Mouse (Mus musculus) neural tube, embryonic 13.5 days (tissue): ENCODE results near the gene Gm10100. TPM values are rescaled to one million over a fixed set of nuclear protein-coding genes. Genes with fewer than 3 reads are reported as not detected.
"Not testable (repeated sequence)": the region's sequence is repeated elsewhere in the genome, so short reads cannot be mapped to it uniquely, and the experiment has no call there.

Source experiments
- ATAC-seq: fragments of 200-750 bp; cut with Nextera tagmentation; 2 replicates; pipeline ENCODE4 v1.8.0; 2017; ENCODE audit warnings: low read depth, mild to moderate bottlenecking, moderate TSS enrichment, moderate library complexity
- H3K27ac ChIP-seq: fragments of 300-500 bp; sonication (generic); replicated peaks from 2 replicates; pipeline ENCODE4 v1.5.1; 2015; ENCODE audit warnings: moderate library complexity, mild to moderate bottlenecking, inconsistent platforms
- H3K27me3 ChIP-seq: fragments of 300-500 bp; sonication (generic); 2 replicates; pipeline ENCODE4 v1.6.1; 2015; ENCODE audit warnings: mild to moderate bottlenecking, inconsistent platforms
- H3K36me3 ChIP-seq: fragments of 300-500 bp; sonication (generic); 2 replicates; pipeline ENCODE4 v1.6.1; 2015; ENCODE audit warnings: mild to moderate bottlenecking, inconsistent platforms
- H3K4me1 ChIP-seq: fragments of 300-500 bp; sonication (generic); replicated peaks from 2 replicates; pipeline ENCODE4 v1.6.1; 2015; ENCODE audit warnings: inconsistent platforms
- H3K4me2 ChIP-seq: fragments of 300-500 bp; sonication (generic); 2 replicates; pipeline ENCODE4 v1.6.1; 2015; ENCODE audit warnings: inconsistent platforms, mild to moderate bottlenecking, moderate library complexity
- H3K4me3 ChIP-seq: fragments of 300-500 bp; sonication (generic); 2 replicates; pipeline ENCODE4 v1.5.1; 2015; ENCODE audit warnings: mild to moderate bottlenecking, inconsistent platforms
- H3K9ac ChIP-seq: fragments of 300-500 bp; sonication (generic); 2 replicates; pipeline ENCODE4 v1.6.1; 2015; ENCODE audit warnings: moderate library complexity, mild to moderate bottlenecking, inconsistent platforms
- H3K9me3 ChIP-seq: fragments of 300-500 bp; sonication (generic); 2 replicates; pipeline ENCODE4 v1.6.1; 2016; ENCODE audit warnings: inconsistent platforms
- WGBS: fragments of 180-500 bp; shearing (Covaris S2); methylation state at CpG from one replicate; pipeline ENCODE4 v1.1.7; 2015; 5-methylcytosine and 5-hydroxymethylcytosine counted together
- polyA plus RNA-seq: library from polyadenylated mRNA; unstranded; fragments of >200 nt; fragmentation: Nextera tagmentation; extraction: Ambion mirVana; gene quantifications from 2 replicates; pipeline ENCODE4 v1.2.1, GENCODE M21; 2015

Gene Gm10100
- not detected in 2 replicates for polyA plus RNA-seq

DNA sequence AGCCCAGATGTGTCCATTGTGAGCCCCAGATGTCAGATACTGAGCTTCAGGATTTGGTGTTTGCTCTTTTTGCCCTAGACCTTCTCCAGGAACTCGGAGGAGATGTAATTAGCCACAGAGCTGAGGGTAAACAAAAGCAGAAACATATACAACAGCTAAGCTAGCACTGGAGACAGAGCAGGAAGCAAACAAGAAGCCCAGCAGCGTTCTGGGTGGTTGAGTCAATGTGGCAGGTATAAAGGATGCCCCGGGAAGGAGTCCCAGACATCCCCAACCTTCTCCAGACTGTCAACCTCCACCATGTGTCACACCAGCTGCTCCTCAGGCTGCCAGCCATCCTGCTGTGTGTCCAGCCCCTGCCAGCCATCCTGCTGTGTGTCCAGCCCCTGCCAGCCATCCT lies at the start of gene Gm10100:
Gene Gm10100, plus strand, starts transcription at position 301 of the 400 bp plus-strand sequence.
- 28% methylated on average over 3 of the region's 3 CpGs for WGBS
- Histone ChIP-seq H3K4me1 (no peaks in the 10 kb centered on the region), H3K9ac (no peak within 1 kb of the TSS), H3K9me3 (no peaks in the 10 kb centered on the region), H3K4me3 (no peak within 1 kb of the TSS), H3K36me3 (no peaks in the 10 kb centered on the region), H3K27me3 (no peaks in the 10 kb centered on the region), H3K27ac (no peak within 1 kb of the TSS), H3K4me2 (no peak within 1 kb of the TSS)
- ATAC-seq = no peak

DNA sequence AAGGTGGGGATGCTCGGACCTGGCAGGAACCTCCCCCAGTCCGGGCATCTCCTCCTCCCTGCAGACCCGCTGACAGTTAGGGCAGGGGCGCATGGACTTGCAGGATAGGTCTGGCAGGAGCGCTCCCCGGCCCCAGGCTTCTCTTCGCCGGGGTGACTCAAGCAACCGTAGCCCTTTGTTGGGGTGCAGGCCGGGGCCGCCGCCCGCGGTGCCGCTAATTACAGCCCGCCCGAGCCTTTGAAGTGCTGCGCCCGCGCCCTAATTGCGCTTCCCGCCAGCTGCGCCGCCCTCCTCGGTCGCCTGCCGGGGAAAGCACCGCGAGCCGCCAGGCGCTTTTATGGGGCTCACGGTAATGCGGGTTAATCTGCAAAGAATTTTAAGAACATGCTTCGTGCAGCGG lies 48.7 kb upstream of the Gm10100 start:
- peak; percentile 23; the same call in 1 of the 2 replicates for ATAC-seq
- H3K9me3 ChIP-seq = no peaks in the 10 kb centered on the region
- no peak overlapping the region for H3K27ac ChIP-seq
- no peaks in the 10 kb centered on the region for H3K36me3 ChIP-seq
- H3K4me2 ChIP-seq = peak overlapping the region; percentile 64
- peaks cover 11% of the 10 kb centered on the region for H3K4me1 ChIP-seq
- H3K9ac ChIP-seq = 0 out of 2 replicates have a peak overlapping the region, but pooled peaks have one; percentile 43
- peak overlapping the region; percentile 33 for H3K4me3 ChIP-seq
- WGBS = under 1% methylated on average over 35 of the region's 35 CpGs
- H3K27me3 ChIP-seq = peaks cover 62% of the 10 kb centered on the region

DNA sequence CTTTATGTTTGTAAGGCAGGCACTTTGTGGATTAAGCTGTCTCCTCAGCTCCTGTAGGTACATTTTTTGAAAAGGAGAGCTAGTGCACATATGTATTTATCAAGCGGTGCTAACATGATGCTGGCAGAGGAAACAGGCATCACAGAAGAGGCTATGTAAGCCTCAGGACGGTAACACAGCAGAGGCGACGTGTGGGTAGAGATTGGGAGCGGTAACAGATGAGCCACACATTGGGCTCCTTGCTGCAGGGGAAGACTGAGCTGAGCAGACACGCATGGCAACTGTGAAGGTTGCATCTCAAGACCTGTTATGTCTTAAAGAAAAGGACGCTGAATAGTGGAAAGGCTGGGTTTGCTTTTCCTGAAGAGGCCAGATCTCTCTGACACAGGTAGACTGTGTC lies 43.3 kb upstream of the Gm10100 start:
- Histone ChIP-seq H3K27me3 (peaks cover 59% of the 10 kb centered on the region), H3K4me3 (no peak overlapping the region), H3K9me3 (no peaks in the 10 kb centered on the region), H3K4me1 (peaks cover 30% of the 10 kb centered on the region), H3K9ac (no peak overlapping the region), H3K36me3 (no peaks in the 10 kb centered on the region), H3K4me2 (no peak overlapping the region), H3K27ac (no peak overlapping the region)
- no peak for ATAC-seq
- 80% methylated on average over 7 of the region's 7 CpGs for WGBS

DNA sequence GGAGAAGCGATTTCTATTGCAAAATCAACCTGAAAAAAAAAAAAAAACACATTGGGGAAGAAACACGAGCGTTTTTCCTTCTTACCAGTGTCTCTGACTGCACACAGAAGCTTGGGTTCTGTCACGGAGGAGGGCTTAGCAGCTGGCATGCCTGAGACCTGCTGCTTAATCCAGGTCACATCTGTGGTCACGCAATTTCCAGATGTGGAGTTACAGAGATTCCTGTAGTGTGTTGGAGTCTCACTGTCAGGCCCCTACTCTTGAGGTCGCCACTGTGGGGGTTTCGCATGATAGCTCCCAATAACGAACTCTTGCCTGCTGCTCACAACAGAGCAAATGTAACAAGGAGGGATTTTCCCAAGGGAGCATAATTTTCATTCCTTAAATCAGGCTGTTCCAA lies 42.1 kb upstream of the Gm10100 start:
- no peaks in the 10 kb centered on the region for H3K9me3 ChIP-seq
- H3K4me3 ChIP-seq = no peak overlapping the region
- H3K27ac ChIP-seq = no peak overlapping the region
- 45% methylated on average over 8 of the region's 8 CpGs for WGBS
- no peak for ATAC-seq
- no peak overlapping the region for H3K9ac ChIP-seq
- H3K36me3 ChIP-seq = no peaks in the 10 kb centered on the region
- H3K4me1 ChIP-seq = peaks cover 28% of the 10 kb centered on the region
- no peak overlapping the region for H3K4me2 ChIP-seq
- peaks cover 55% of the 10 kb centered on the region for H3K27me3 ChIP-seq

DNA sequence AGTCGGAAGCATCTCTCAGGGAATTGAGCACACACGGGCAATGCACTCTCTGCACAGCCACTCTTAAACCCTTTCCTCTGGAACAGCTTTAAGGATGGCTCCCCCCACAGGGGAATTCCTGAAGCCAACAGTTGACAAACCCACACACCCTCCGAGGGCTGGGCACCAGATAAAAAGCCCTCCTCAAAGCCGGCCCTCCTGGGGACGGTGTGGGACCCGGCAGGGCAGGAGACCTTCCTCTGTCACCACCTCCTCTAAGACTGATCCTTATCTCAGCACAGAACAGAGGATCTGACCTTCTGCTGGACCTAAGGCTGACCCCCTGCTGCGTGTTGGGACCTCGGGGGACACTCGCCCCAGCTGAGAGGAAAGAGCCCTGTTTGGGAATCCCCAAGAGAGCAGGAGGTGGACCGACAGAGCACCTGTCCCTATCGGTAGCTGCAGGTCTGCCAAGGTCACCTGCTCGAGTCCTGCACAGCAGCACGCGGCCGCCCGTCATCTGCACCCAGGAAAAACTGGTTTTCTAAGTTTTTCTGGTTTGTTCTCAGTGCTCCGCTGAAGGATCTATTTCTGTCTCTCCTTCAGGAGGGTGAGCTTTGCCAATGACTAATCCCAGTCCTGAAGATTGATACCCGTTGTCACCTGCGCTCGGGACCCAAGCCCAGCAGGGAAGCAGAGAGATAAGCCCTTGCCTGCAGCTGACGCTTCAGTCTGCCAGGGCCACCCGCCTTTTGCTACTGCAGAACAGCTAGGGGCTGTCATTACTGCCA lies 40.2 kb upstream of the Gm10100 start, which contains the start of gene Tspear:
Gene Tspear, plus strand, starts transcription at position 675 of the 770 bp plus-strand sequence.
- H3K27me3 ChIP-seq = peaks cover 40% of the 10 kb centered on the region
- H3K4me2 ChIP-seq = no peak within 1 kb of the TSS
- no peak within 1 kb of the TSS for H3K9ac ChIP-seq
- H3K27ac ChIP-seq = no peak within 1 kb of the TSS
- H3K9me3 ChIP-seq = no peaks in the 10 kb centered on the region
- H3K4me3 ChIP-seq = no peak within 1 kb of the TSS
- peaks cover 36% of the 10 kb centered on the region for H3K4me1 ChIP-seq
- H3K36me3 ChIP-seq = no peaks in the 10 kb centered on the region
- ATAC-seq = no peak
- 8% methylated on average over 22 of the region's 22 CpGs for WGBS

DNA sequence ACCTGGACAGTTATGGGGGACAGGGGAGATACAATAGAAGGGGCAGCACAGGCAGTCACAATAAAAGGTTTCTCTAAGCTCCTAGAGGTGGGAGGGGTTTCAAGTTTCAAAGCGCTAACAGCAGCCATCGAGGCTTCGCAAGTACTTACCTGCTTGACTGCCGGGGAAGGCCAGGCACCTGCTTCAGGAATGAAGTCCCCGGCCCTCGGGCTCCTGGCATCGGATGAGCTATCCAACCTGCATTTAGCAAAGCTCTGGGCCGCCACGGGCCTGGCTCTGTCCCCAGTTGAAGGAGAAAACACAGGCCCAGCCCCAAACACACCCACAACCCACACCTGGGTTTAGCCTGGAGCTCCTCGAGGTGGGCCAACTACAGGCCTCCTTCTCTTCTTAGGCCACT lies 39.3 kb upstream of the Gm10100 start:
- ATAC-seq = no peak
- WGBS = 31% methylated on average over 10 of the region's 10 CpGs
- Histone ChIP-seq H3K27ac (no peak overlapping the region), H3K9ac (no peak overlapping the region), H3K36me3 (no peaks in the 10 kb centered on the region), H3K4me1 (peaks cover 36% of the 10 kb centered on the region), H3K4me2 (no peak overlapping the region), H3K4me3 (no peak overlapping the region), H3K27me3 (peaks cover 40% of the 10 kb centered on the region), H3K9me3 (no peaks in the 10 kb centered on the region)

DNA sequence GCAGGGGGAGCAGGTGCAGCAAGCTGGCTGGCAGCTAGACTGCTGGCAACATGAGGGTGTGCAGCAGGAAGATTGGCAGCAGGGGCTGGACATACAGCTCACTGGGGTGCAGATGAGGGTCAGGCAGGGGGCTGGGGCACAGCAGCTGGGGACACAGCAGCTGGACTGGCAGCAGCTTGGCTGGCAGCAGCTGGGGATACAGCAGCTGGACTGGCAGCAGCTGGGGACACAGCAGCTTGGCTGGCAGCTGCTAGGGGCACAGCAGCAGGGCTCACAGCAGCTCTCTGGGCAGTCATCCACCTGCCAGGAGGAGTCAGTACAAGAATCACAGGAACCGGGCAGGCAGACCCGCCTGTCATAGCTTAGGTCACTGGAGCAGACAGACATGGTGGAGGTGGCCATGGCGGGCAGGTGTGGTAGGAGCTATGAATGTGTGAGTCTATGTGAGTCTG lies 35.9 kb upstream of the Gm10100 start, which contains the start of gene Gm19402:
Gene Gm19402, minus strand, starts transcription at position 402 of the 452 bp plus-strand sequence.
- H3K4me3 ChIP-seq, H3K9me3 ChIP-seq, H3K36me3 ChIP-seq, H3K9ac ChIP-seq, ATAC-seq, H3K4me2 ChIP-seq, H3K27ac ChIP-seq: not testable (repeated sequence)
- H3K27me3 ChIP-seq = peaks cover 33% of the 10 kb centered on the region
- WGBS = 69% methylated on average over 3 of the region's 3 CpGs
- H3K4me1 ChIP-seq = peaks cover 23% of the 10 kb centered on the region

DNA sequence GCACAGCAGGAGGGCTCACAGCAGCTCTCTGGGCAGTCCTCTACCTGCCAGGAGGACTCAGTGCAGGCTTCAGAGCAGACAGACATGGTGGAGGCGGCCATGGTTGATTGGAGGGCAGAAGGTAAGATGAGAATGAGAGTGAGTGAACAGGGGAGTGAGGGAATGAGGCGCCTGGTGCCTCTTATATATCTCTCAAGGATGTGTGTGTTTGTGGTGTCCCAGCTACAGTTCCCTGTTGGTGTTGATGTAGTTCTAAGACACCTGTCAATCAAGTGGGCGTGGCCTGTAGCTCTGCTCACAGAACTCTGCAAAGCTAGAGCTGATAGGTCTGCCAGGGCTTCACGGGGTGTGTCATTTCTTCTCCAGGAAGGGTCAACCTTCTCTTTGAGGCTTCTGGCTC lies 29.2 kb upstream of the Gm10100 start, which contains the start of gene Gm9508:
Gene Gm9508, minus strand, starts transcription at position 101 of the 400 bp plus-strand sequence.
- Histone ChIP-seq H3K4me1 (no peaks in the 10 kb centered on the region), H3K4me2 (no peak within 1 kb of the TSS), H3K9ac (no peak within 1 kb of the TSS), H3K9me3 (peaks cover 9% of the 10 kb centered on the region; the same call in 1 of the 2 replicates), H3K27ac (no peak within 1 kb of the TSS), H3K27me3 (no peaks in the 10 kb centered on the region), H3K36me3 (no peaks in the 10 kb centered on the region), H3K4me3 (no peak within 1 kb of the TSS)
- WGBS = 34% methylated on average over 4 of the region's 4 CpGs
- ATAC-seq = no peak

DNA sequence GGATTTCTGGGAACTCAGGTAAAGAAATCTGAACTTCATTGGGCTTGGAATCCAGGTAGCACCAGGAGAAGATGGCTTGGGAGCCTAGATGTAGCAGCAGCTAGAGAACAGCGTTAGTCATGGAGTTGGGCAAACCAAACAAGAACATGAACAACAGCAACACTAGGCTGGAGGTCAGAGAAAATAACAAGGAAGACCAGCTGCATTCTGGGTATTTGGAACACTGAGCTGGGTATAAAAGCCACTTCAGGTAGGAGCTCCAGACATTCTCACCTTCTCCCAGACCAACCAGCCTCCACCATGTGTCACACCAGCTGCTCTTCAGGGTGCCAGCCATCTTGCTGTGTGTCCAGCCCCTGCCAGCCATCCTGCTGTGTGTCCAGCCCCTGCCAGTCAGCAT lies 20.0 kb upstream of the Gm10100 start, which contains the start of gene Gm10272:
Gene Gm10272, plus strand, starts transcription at position 301 of the 400 bp plus-strand sequence.
- Histone ChIP-seq H3K27me3 (no peaks in the 10 kb centered on the region), H3K4me3 (no peak within 1 kb of the TSS), H3K27ac (no peak within 1 kb of the TSS), H3K9ac (no peak within 1 kb of the TSS), H3K9me3 (peaks cover 3% of the 10 kb centered on the region; the same call in 1 of the 2 replicates), H3K4me1 (no peaks in the 10 kb centered on the region), H3K4me2 (no peak within 1 kb of the TSS), H3K36me3 (no peaks in the 10 kb centered on the region)
- no peak for ATAC-seq
- 93% methylated on average over 1 of the region's 1 CpGs for WGBS

DNA sequence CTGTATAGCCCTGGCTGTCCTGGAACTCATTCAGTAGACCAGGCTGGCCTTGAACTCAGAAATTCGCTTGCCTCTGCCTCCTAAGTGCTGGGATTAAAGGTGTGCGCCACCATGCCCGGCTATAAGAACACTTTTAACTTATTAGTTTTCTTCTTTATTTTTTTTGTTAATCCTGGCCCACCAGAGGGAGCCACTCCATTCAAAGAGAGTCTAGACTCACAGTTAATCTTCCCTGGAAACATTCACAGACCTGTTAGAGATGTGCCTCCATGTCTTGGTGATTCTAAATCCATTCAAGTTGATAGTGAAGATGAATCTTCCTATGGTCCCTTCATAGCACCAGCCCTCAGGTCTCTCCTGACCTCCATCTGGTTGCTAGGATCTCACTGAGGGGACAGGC lies 16.5 kb upstream of the Gm10100 start:
- H3K9me3 ChIP-seq = peaks cover 3% of the 10 kb centered on the region; the same call in 1 of the 2 replicates
- 82% methylated on average over 3 of the region's 3 CpGs for WGBS
- no peaks in the 10 kb centered on the region for H3K27me3 ChIP-seq
- H3K4me1 ChIP-seq = no peaks in the 10 kb centered on the region
- no peak overlapping the region for H3K9ac ChIP-seq
- no peak overlapping the region for H3K4me2 ChIP-seq
- H3K4me3 ChIP-seq = no peak overlapping the region
- no peak for ATAC-seq
- no peaks in the 10 kb centered on the region for H3K36me3 ChIP-seq
- H3K27ac ChIP-seq = no peak overlapping the region

DNA sequence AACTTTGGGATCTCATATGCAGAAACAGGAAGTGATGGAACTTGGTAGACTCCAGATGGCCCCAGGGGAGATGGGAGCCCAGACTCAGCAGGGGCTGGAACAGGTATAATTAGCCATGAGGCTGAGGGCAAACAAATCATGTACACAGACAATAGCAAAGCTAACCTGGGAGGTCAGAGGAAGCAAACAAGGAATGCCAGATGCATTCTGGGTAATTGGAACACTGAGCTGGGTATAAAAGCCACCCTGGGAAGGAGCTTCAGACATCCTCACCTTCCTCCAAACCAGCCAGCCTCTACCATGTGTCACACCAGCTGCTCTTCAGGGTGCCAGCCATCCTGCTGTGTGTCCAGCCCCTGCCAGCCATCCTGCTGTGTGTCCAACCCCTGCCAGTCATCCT lies 15.1 kb upstream of the Gm10100 start, which contains the start of gene Gm10024:
Gene Gm10024, plus strand, starts transcription at position 301 of the 400 bp plus-strand sequence.
- H3K4me1 ChIP-seq, H3K27me3 ChIP-seq, H3K4me3 ChIP-seq, H3K36me3 ChIP-seq, H3K9ac ChIP-seq, ATAC-seq, H3K27ac ChIP-seq, H3K4me2 ChIP-seq, H3K9me3 ChIP-seq: not testable (repeated sequence)

DNA sequence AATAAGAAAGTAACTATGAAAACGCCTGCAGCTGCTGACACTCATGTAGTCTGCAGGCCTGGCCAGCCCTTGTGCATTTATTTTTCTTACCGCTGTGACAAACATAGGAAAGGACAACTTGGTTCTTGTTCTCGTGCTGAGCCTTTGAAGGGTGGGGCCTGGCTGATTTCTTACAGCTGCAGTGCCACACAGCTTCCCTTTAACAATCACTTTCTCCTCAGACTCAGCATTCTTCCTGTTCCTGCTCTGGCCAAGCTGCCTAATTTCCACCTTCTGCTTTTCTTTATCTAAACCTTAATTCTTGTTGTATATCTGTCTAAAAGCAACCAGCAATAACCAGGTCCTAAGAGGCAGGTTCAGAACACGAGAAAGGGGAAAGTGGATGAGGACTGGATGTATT lies 12.6 kb upstream of the Gm10100 start:
- no peaks in the 10 kb centered on the region for H3K27me3 ChIP-seq
- no peaks in the 10 kb centered on the region for H3K36me3 ChIP-seq
- ATAC-seq = no peak
- H3K9ac ChIP-seq = no peak overlapping the region
- H3K4me2 ChIP-seq = no peak overlapping the region
- H3K27ac ChIP-seq = no peak overlapping the region
- 70% methylated on average over 4 of the region's 4 CpGs for WGBS
- no peaks in the 10 kb centered on the region for H3K4me1 ChIP-seq
- no peaks in the 10 kb centered on the region for H3K9me3 ChIP-seq
- no peak overlapping the region for H3K4me3 ChIP-seq
